Mouse (Mus musculus): ENCODE results near the gene Gja5.

The Gja5 gene

DNA sequence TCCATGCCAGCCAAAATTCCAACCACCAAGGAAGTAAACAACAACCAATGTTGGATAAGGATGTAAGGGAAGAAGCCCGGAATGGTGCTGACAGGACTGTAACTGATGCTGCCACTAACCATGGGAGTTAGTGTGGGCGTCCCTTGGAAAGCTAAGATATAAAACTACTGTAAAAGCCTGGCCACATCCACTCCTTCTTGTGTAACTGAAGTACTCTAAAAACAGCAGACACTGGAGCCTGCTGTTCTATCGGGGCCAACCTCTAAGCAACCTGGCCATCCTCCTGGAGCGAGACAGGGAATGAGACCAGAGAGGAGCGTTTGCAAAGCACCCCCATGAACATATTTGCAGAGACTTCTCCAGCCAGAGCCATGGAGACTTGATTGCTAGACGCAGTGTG is 213.0 kb downstream of the Gja5 start:
- DNase-seq: no peak

DNA sequence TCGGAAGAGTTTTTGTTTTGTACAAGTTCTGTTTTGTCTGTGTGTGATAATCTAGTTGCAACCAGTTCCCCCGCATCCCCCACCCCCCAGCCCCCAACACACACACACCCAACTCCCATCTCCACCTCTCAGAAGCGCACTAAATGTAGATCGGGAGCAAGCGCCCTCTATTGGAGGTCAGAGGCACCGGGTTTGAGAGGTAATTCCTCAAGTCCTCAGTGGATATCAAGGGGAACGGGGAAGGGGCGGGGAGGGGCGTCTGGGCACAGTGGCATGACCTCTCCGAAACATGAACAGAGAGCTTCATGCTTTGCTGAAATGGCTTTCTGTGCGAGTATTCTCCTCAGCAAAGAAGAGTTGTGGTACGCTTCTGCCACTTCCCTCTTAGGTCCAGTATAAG is 213.8 kb downstream of the Gja5 start:
- no peak for DNase-seq

DNA sequence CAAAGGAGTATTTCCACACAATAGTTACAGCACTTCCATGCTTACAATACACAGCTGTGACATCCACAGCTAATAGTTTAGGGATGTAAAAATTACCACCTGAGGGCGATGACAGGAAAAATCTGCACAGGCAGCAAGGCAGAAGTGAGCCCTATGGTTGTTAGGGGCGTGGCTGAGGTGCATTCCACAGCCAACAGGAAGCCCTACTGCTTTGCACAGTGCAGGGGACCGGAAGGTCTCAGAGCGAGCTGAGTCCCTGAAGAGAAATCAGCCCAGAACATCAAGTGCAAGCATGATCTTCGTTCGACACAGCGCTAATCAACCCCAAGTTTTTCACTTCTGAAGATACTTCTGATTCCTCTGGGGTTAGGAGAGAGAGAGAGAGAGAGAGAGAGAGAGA is 219.7 kb downstream of the Gja5 start:
- no peak for DNase-seq

Data from cerebellum, adult 9-10 months (tissue).